Mouse (Mus musculus) lung, embryonic 15.5 days (tissue): Measurements from ENCODE around the gene Ms4a4a. TPM values are rescaled to one million over a fixed set of nuclear protein-coding genes. Genes with fewer than 3 reads are reported as not detected.

Experiments used
- ATAC-seq: fragments of 200-750 bp; cut with Nextera tagmentation; 2 replicates; pipeline ENCODE4 v1.8.0; 2017; ENCODE audit warnings: moderate number of reproducible peaks, borderline replicate concordance; ENCODE audit not compliant: low FRiP score, low TSS enrichment; ENCODE audit errors: extremely low read depth
- H3K27ac ChIP-seq: fragments of 300-500 bp; sonication (generic); 2 replicates; pipeline ENCODE4 v1.5.1; 2015; ENCODE audit warnings: moderate library complexity, mild to moderate bottlenecking, inconsistent platforms
- H3K27me3 ChIP-seq: fragments of 300-500 bp; sonication (generic); 2 replicates; pipeline ENCODE4 v1.6.1; 2015; ENCODE audit warnings: inconsistent platforms
- H3K36me3 ChIP-seq: fragments of 300-500 bp; sonication (generic); 2 replicates; pipeline ENCODE4 v1.6.1; 2015; ENCODE audit warnings: inconsistent platforms
- H3K4me1 ChIP-seq: fragments of 300-500 bp; sonication (generic); 2 replicates; pipeline ENCODE4 v1.6.1; 2015; ENCODE audit warnings: inconsistent platforms
- H3K4me2 ChIP-seq: fragments of 300-500 bp; sonication (generic); 2 replicates; pipeline ENCODE4 v1.6.1; 2015; ENCODE audit warnings: inconsistent platforms, mild to moderate bottlenecking, moderate library complexity
- H3K4me3 ChIP-seq: fragments of 300-500 bp; sonication (generic); 2 replicates; pipeline ENCODE4 v1.5.1; 2015; ENCODE audit warnings: mild to moderate bottlenecking, inconsistent platforms
- H3K9ac ChIP-seq: fragments of 300-500 bp; sonication (generic); 2 replicates; pipeline ENCODE4 v1.6.1; 2015; ENCODE audit warnings: inconsistent platforms
- H3K9me3 ChIP-seq: fragments of 300-500 bp; sonication (generic); 2 replicates; pipeline ENCODE4 v1.6.1; 2016; ENCODE audit warnings: inconsistent platforms
- WGBS: fragments of 180-500 bp; shearing (Covaris S2); methylation state at CpG from one replicate; pipeline ENCODE4 v1.1.7; 2015; 5-methylcytosine and 5-hydroxymethylcytosine counted together
- polyA plus RNA-seq: library from polyadenylated mRNA; unstranded; fragments of >200 nt; fragmentation: Nextera tagmentation; extraction: Ambion mirVana; gene quantifications from 2 replicates; pipeline ENCODE4 v1.2.1, GENCODE M21; 2015

Ms4a4a gene
- 4.6 and 6.4 TPM in 2 replicates for polyA plus RNA-seq

DNA sequence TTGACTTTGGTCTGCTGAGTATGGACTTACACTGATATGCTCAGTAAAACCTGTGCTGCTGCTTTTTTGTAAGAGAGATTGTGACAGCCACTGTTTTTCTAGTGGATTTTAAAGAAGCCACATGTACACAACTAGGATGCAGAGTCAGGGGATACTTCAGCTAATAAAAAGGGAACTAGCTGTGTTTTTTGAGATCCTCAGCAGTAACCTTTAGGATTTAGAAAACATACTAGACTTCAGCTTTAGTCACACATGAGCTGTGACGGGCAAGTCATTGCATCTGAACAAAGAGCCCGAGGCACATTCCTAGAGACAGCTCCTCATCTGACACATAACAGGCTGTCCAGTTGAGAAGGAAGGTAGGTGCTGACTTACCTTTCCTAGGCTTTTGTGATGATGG lies at the start of gene Ms4a4a:
Ms4a4a (plus strand) TSS at position 251 of the 400 bp plus-strand sequence.
- H3K4me3 ChIP-seq = no peak within 1 kb of the TSS
- no peaks in the 10 kb centered on the region for H3K27me3 ChIP-seq
- no peaks in the 10 kb centered on the region for H3K9me3 ChIP-seq
- H3K9ac ChIP-seq = no peak within 1 kb of the TSS
- H3K36me3 ChIP-seq = no peaks in the 10 kb centered on the region
- no peak within 1 kb of the TSS for H3K27ac ChIP-seq
- ATAC-seq = no peak
- WGBS = 66% methylated on average over 2 of the region's 2 CpGs
- H3K4me2 ChIP-seq = no peak within 1 kb of the TSS
- no peaks in the 10 kb centered on the region for H3K4me1 ChIP-seq

- H3K4me3 ChIP-seq = no peak within 1 kb of the TSS
- no peak within 1 kb of the TSS for H3K27ac ChIP-seq
- H3K4me2 ChIP-seq = no peak within 1 kb of the TSS
- no peak within 1 kb of the TSS for H3K9ac ChIP-seq
- WGBS = 75% methylated on average over 6 of the region's 6 CpGs
- ATAC-seq = no peak
- H3K4me1 ChIP-seq = no peaks in the 10 kb centered on the region
- H3K27me3 ChIP-seq = no peaks in the 10 kb centered on the region
- H3K36me3 ChIP-seq = no peaks in the 10 kb centered on the region
- no peaks in the 10 kb centered on the region for H3K9me3 ChIP-seq
Measured at GRCm38 (mm10) chr19:11335932-11336331, 39.4 kb upstream of the Ms4a4a start, which contains the start of gene Ms4a7. Gene Ms4a7 (minus strand): TSS chr19:11336146.

DNA sequence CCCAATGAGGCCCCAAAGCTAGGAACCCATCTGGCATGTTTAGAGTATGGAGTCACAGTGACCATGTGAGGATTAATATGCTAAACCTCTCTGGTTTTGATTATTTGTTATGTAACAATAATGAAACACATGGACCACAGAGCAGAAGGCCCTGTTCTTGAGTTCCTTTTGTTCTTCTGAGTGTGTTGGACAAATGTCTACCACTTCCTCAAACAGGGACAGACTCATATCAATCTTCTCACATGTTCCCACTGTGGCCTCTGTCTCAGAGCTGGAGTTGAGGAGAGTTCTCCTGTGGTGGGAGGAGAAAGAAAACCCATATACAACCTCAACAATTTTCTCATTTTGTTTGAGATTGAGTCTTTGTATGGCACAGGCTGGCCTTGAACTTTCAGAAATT lies 32.2 kb upstream of the Ms4a4a start:
- Histone ChIP-seq H3K9ac (no peak overlapping the region), H3K4me3 (no peak overlapping the region), H3K4me1 (no peaks in the 10 kb centered on the region), H3K9me3 (no peaks in the 10 kb centered on the region), H3K27me3 (no peaks in the 10 kb centered on the region), H3K4me2 (no peak overlapping the region), H3K27ac (no peak overlapping the region), H3K36me3 (no peaks in the 10 kb centered on the region)
- ATAC-seq = no peak

DNA sequence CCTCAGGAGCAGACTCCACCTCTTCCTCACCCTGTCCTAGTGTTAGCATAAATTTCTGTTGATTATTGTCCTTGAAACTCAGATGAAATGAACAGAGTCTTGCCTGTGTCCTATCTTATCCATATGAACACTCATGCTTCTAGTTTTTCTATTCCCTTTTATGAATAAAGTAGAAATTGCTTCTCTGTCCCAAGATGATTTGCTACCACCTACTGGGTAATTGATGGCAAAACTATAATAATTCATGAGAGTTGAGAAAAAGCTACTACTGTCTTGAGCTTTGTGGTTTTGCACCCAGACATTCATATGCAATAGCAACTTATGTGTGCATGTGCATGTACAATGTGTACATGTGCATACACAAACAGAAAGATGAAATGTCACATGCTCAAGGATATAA lies 31.3 kb upstream of the Ms4a4a start:
- H3K27ac ChIP-seq = no peak overlapping the region
- no peaks in the 10 kb centered on the region for H3K27me3 ChIP-seq
- H3K9me3 ChIP-seq = no peaks in the 10 kb centered on the region
- no peak overlapping the region for H3K4me3 ChIP-seq
- H3K4me1 ChIP-seq = no peaks in the 10 kb centered on the region
- H3K4me2 ChIP-seq = no peak overlapping the region
- no peaks in the 10 kb centered on the region for H3K36me3 ChIP-seq
- no peak overlapping the region for H3K9ac ChIP-seq
- no peak for ATAC-seq

- Histone ChIP-seq H3K9ac (no peak overlapping the region), H3K9me3 (no peaks in the 10 kb centered on the region), H3K36me3 (no peaks in the 10 kb centered on the region), H3K4me1 (no peaks in the 10 kb centered on the region), H3K4me3 (no peak overlapping the region), H3K4me2 (no peak overlapping the region), H3K27me3 (no peaks in the 10 kb centered on the region), H3K27ac (no peak overlapping the region)
- WGBS = 50% methylated on average over 7 of the region's 7 CpGs
- no peak for ATAC-seq
Measured at GRCm38 (mm10) chr19:11349698-11350481, 25.4 kb upstream of the Ms4a4a start.

- H3K9ac ChIP-seq = no peak overlapping the region
- H3K4me1 ChIP-seq = no peaks in the 10 kb centered on the region
- H3K9me3 ChIP-seq = no peaks in the 10 kb centered on the region
- no peak overlapping the region for H3K4me3 ChIP-seq
- H3K27me3 ChIP-seq = no peaks in the 10 kb centered on the region
- H3K27ac ChIP-seq = no peak overlapping the region
- ATAC-seq = no peak
- H3K4me2 ChIP-seq = no peak overlapping the region
- 32% methylated on average over 3 of the region's 3 CpGs for whole genome bisulfite sequencing
- no peaks in the 10 kb centered on the region for H3K36me3 ChIP-seq
Measured at GRCm38 (mm10) chr19:11351878-11352277, 23.4 kb upstream of the Ms4a4a start.

DNA sequence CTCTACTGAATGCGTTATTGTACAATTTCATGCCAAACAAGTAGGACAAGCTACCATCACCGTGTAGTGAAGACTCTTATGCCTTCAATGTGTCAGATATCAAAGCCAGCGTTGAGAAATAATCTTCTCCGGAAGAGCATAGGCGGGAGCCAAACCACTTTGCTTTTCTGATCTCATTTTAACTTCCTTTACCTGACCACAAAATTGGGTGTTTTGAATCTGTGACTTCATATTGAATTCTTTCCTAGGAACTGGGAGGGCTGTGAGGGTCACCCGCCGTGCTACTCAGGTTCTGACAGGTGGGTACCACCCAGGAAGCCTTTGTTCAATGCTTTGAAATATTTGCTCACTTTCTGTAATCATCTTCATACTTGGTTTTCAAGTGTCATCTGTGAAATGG lies 19.6 kb upstream of the Ms4a4a start:
- no peaks in the 10 kb centered on the region for H3K9me3 ChIP-seq
- ATAC-seq = no peak
- H3K4me1 ChIP-seq = no peaks in the 10 kb centered on the region
- no peaks in the 10 kb centered on the region for H3K36me3 ChIP-seq
- H3K4me2 ChIP-seq = no peak overlapping the region
- no peak overlapping the region for H3K9ac ChIP-seq
- H3K4me3 ChIP-seq = no peak overlapping the region
- whole genome bisulfite sequencing = 65% methylated on average over 7 of the region's 7 CpGs
- no peak overlapping the region for H3K27ac ChIP-seq
- H3K27me3 ChIP-seq = no peaks in the 10 kb centered on the region

GRCm38 (mm10) chr19:11360106-11360505 lies 15.2 kb upstream of the Ms4a4a start:
- Histone ChIP-seq H3K4me1 (no peaks in the 10 kb centered on the region), H3K4me2 (no peak overlapping the region), H3K27me3 (no peaks in the 10 kb centered on the region), H3K4me3 (no peak overlapping the region), H3K27ac (no peak overlapping the region), H3K9me3 (no peaks in the 10 kb centered on the region), H3K36me3 (no peaks in the 10 kb centered on the region), H3K9ac (no peak overlapping the region)
- no peak for ATAC-seq
- WGBS = 48% methylated on average over 3 of the region's 3 CpGs

- Histone ChIP-seq H3K4me1 (no peaks in the 10 kb centered on the region), H3K27ac (no peak overlapping the region), H3K36me3 (no peaks in the 10 kb centered on the region), H3K27me3 (no peaks in the 10 kb centered on the region), H3K4me3 (no peak overlapping the region), H3K9me3 (no peaks in the 10 kb centered on the region), H3K9ac (no peak overlapping the region), H3K4me2 (no peak overlapping the region)
- ATAC-seq = no peak
Measured at GRCm38 (mm10) chr19:11362002-11362401, 13.3 kb upstream of the Ms4a4a start.

DNA sequence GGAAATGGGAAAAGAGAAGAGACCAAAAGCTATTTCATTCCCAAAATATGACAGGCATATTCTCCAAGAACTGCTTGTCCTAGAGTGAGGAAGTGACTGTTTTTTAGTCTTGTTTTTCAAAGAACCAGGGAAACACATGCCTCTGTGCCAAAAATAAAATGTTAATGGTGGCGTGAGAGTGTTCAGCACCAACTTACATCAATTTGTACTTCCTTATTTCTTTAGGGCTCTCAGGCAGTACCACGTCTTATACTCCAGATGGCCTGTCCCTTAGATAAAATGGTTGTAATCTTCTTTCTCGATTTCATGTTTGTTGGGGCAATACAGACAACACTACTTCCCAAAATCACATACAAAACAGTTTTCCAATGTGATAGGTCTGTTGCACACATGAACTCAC lies 7.0 kb upstream of the Ms4a4a start:
- 72% methylated on average over 3 of the region's 3 CpGs for WGBS
- no peak for ATAC-seq
- no peaks in the 10 kb centered on the region for H3K4me1 ChIP-seq

GRCm38 (mm10) chr19:11371181-11371580 lies 4.1 kb upstream of the Ms4a4a start:
- ATAC-seq = no peak
- H3K27me3 ChIP-seq = no peaks in the 10 kb centered on the region

More for the DNA sequence above, 7.0 kb upstream of the Ms4a4a start:
- no peaks in the 10 kb centered on the region for H3K27me3 ChIP-seq
- no peak overlapping the region for H3K4me2 ChIP-seq
- no peak overlapping the region for H3K4me3 ChIP-seq
- H3K9ac ChIP-seq = no peak overlapping the region
- no peaks in the 10 kb centered on the region for H3K36me3 ChIP-seq
- H3K27ac ChIP-seq = no peak overlapping the region
- H3K9me3 ChIP-seq = no peaks in the 10 kb centered on the region

DNA sequence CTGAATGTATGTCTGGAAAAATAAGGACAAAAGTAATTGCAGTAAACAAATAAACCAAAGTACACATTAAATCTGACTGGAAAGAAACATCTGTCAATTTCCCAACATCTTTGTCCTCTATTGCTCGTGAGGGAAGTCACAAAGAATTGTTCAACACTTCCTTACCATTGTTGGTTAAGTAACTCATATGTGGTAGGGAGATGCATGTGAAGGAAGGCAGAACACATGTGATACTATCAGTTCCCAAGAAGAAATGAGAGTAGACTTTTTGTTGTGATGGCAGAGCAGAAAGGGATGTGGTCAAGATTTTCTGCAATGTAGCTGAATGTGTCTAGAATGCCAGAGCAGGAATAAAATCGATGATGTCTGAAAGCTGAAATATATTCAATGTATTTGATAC lies 1.1 kb downstream of the Ms4a4a start:
- no peaks in the 10 kb centered on the region for H3K27me3 ChIP-seq

More at GRCm38 (mm10) chr19:11371181-11371580, 4.1 kb upstream of the Ms4a4a start:
- H3K4me1 ChIP-seq = no peaks in the 10 kb centered on the region
- no peaks in the 10 kb centered on the region for H3K9me3 ChIP-seq
- no peak overlapping the region for H3K9ac ChIP-seq
- no peak overlapping the region for H3K4me2 ChIP-seq
- no peak overlapping the region for H3K27ac ChIP-seq
- H3K4me3 ChIP-seq = no peak overlapping the region
- H3K36me3 ChIP-seq = no peaks in the 10 kb centered on the region

DNA sequence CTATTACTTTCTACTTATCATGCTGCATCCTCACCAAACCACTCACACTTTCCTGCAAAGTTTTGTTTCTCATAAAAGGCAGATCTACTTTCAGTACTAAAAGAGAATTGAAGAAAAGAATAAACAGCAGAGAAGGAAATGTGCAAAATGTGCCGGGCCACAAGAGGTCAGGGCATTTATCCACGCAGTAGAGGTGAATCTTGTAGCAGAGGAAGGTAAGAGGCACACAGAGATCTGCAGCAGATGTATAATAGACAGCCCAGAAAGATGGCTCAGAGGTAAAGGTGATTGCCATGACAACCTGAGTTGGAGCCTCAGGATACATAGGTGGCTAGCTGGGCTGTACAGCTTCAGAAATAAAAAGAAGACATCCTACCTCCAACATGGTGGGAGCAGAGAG lies 11.8 kb downstream of the Ms4a4a start:
- 59% methylated on average over 2 of the region's 2 CpGs for WGBS
- ATAC-seq = no peak
- no peak overlapping the region for H3K4me3 ChIP-seq
- H3K9ac ChIP-seq = no peak overlapping the region
- H3K27me3 ChIP-seq = no peaks in the 10 kb centered on the region
- no peaks in the 10 kb centered on the region for H3K36me3 ChIP-seq
- H3K4me2 ChIP-seq = no peak overlapping the region
- H3K27ac ChIP-seq = no peak overlapping the region
- no peaks in the 10 kb centered on the region for H3K9me3 ChIP-seq
- H3K4me1 ChIP-seq = no peaks in the 10 kb centered on the region

More for the DNA sequence above, 1.1 kb downstream of the Ms4a4a start:
- Histone ChIP-seq H3K9me3 (no peaks in the 10 kb centered on the region), H3K27ac (no peak overlapping the region), H3K36me3 (no peaks in the 10 kb centered on the region), H3K4me3 (no peak overlapping the region), H3K4me1 (no peaks in the 10 kb centered on the region), H3K4me2 (no peak overlapping the region), H3K9ac (no peak overlapping the region)
- ATAC-seq = no peak
- 64% methylated on average over 2 of the region's 2 CpGs for WGBS
